Mouse (Mus musculus): ENCODE data around the gene Flt3.

Gene Flt3

DNA sequence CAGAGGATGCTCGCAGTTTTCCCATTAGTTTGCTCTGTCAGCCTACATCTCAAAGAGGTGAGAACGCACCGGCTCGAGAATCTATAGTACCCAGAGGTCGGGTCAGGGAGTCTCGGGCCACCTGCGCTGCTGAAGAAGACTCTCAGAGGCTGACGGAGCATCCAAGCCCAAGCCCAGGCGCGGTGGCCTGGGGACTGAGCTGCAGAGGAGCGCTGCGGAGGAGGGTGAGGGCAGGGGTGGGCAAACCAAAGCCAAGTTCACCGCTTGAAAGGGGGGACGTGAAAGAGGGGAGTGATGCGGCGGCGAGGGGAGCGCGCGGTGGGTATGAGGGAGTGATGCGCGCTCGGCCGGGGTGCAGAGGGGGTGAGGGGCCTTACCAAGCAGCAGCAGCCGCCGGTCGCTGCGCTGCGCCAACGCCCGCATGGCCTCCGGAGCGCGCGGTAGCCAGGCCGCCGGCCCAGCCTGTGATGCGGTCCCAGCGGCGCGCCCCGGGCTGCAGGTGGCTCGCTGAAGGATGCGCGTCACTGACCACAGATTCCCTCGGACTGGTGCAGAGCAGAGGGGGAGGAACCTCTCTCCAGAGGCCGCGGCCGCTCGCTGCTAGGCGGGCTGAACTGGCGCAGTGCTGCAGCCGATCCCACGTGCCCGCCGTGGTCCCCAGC is at the start of gene Flt3:
Gene Flt3, minus strand, starts transcription at position 647 of the 662 bp plus-strand sequence.
- peak; percentile 21 for DNase-seq (ENCODE audit: low read depth, low spot score)

DNA sequence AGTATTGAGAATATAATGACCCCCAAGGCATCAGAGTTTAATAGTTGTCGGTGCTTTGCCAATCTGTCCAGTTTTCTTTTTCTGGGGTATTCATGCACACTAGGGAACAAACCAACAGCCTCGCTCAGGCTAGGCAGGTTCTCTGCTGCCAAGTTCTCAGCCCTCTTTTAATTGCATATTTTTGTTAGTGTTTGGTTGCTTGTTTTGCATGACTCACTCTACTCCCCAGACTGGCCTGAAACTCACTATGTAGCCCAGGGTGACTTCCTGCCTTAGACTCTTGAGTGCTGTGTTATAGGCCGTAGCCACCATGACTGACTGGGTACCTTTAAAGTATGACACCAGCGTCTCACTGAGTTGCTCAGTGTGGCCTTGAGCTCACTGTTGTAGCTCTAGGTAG is 48.6 kb upstream of the Flt3 start:
- no peak for DNase-seq (ENCODE audit: low read depth, low spot score)

DNA sequence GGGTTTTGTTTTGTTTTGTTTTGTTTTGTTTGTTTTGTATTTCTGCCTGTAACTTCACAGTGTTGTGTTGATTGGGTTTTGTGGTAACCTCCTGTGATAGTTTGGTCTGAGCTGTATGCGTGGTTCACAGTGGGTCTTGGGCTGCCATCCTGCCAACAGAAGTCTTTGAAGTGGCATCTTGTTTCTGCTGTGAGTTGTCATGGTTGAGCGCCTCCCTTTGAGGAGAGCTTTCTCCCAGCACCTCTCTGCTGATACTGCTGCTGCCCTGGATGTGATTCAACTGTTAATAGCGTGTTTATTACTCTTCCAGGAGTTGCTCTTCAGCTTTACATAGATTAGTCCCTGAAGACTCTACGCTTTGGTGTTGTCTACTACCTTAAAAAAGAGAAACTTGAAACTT is 48.2 kb upstream of the Flt3 start:
- DNase-seq (ENCODE audit: low read depth, low spot score), result no peak

DNA sequence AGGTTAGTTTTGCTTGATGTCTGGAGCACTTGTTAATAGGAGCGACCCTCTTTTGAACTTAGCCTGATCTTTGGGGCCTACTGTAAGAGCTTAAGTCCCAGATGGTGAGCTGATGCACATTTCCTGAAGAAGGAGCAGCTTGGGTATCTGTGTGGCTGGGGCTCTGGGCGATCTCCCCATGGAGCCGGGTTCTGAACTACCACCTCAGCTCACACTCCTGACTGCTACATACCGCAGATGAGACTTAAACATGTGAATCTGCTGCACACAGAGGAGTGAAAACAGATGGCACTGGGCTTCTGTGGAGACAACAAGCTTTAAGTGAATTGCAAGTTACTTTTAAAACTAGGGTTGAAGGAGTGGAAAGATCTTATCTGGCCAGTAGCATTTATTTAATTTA is 45.0 kb upstream of the Flt3 start:
- DNase-seq (ENCODE audit: low read depth, low spot score), result no peak

DNA sequence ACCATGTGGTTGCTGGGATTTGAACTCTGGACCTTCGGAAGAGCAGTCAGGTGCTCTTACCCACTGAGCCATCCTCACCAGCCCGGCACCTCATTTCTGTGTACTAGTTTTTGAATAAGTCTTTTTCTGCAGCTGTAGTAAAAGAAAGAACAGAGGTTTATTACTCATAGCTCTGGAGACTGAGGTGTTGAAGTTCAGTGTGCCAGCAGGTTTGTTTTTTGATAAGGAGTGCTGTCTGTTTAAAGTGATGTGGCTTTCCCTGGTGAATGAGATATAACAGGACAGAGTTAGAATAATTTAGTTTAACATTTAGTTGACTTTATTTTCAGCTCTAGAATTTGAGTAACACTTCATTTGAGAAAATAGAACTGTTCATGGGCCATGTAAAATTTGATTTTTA is 44.5 kb upstream of the Flt3 start:
- no peak for DNase-seq (ENCODE audit: low read depth, low spot score)

DNA sequence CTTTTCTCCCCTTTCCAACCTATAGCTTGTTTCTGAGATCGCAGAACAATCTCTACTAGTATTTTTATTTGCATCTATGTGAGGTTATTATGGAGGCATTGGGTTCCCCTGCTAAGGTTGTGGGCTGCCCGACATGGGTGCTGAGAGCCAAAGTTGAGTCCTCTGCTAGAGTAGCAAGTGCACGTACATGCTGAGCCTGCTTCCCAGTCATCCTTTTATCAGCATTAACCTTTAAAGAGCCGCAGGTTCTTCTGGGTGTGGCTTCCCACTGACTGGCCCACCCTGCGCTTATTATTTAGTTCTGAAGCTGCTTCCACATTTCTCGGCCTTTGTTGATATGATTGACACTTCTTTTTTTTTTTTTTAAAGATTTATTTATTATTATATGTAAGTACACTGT is 44.0 kb upstream of the Flt3 start:
- no peak for DNase-seq (ENCODE audit: low read depth, low spot score)

DNA sequence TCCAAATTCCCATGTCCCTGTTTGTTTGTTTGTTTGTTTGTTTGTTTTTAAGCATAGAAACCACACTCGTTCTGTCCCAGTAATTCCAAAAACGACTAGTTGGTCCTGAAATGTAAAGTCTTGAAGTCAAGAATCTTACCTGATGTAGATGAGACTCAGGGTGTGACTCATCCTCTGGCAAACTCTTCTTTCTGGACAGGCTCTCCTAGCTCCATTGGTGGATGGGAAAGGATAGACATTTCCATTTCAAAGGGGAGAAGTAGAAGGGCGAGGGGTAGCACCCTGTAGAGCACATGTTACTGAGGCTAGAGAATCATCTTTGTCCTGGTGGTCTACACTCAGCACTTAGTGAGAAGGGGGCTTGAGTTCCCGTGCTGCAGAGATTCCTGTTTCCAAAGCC is 42.5 kb upstream of the Flt3 start:
- no peak for DNase-seq (ENCODE audit: low read depth, low spot score)

DNA sequence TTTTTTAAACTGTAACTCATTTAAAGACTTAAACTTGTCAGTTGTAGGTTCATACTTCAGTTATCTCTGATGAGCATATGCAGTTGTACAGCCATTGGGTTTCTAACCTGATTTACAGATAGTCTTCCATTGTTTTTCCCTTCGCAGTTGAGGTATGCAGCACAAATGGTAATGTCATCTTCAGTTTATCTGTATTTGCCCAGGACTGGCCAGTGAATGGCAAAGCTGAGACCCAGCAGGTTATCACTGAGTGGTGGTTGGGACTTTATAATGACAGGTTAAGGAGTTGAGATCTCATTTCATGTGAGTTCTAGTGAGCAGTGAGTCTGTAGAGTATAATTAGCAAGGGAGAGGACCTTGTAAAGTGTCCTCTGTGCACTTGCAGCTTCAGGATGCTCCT is 41.7 kb upstream of the Flt3 start:
- no peak for DNase-seq (ENCODE audit: low read depth, low spot score)

DNA sequence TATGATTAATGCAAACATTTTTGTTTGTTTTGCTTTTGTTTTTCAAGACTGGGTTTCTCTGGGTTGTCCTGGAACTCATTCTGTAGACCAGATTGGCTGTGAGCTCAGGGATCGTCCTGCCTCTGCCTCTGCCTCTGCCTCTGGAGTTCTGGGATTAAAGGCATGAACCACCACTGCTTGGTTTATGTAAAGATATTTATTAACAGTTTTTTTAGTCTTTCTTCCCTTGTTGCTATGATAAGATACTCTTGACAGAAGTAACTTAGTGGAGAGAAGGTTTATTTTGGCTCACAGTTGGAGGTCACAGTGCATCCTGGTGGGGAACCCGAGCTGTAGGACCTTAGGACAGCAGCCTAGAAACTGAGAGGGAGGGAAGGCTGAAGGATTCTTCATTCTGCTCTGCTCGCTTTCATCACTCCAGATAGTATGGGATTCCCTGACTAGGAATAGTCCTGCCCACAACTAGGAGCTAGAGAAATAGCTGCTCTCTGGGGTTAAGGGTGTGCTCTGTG is 40.8 kb upstream of the Flt3 start:
- DNase-seq (ENCODE audit: low read depth, low spot score), result no peak

DNA sequence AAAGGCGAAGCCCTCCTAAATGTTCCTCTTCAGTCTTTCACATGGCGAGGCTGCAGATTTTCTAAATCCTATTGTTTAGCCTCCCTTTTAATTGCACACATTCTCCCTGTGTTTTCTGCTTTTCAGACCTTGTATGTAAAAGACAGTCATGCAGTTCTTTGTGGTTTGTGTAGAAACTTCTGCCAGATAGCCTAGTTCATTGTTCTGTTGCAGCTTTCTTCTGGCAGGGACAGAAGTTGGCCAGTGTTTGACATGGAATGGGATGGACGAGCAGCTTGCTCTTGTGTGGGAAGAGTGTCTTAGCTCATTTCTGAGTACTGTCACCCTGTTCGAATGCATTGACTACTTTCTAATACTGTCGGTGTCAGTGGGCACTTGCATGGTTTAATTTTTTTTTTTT is 36.2 kb upstream of the Flt3 start:
- DNase-seq (ENCODE audit: low read depth, low spot score), result no peak

DNA sequence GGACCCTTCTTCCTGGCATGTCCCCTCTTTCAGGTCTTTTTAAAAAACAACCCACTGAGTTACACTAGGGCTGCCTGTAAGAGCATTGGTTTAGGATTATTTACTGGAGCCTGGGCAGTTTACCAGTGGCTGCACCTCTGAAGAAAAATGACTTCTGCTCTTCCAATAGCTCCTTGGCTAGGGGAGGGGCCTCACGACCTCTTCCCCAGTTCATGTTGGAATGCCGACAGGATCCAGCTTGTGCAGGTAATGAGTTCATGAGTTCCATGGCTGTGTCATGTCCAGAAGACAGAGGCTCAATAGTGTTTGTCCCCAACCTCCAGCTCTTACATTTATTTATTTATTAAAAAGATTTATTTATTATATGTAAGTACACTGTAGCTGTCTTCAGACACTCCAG is 35.5 kb upstream of the Flt3 start:
- DNase-seq (ENCODE audit: low read depth, low spot score), result no peak

DNA sequence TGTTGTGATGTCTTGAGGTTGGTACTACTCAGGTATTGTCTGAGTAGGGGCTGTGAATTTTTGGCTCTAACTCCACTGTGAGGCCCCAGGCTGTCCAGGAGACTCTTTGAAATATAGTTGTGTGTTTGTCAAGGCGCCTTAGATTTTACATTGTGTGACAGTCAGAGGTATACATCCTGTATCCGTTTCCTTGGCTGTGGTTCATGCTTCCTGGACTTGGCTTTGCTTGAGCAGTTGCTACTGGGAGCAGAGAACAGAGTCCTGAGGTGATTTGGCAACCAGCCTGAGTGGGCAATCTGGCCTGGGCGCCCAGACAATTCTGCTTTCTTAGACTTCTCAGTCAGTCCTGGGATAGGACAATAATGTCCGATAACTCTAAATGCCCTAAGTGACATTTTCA is 34.9 kb upstream of the Flt3 start:
- no peak for DNase-seq (ENCODE audit: low read depth, low spot score)

DNA sequence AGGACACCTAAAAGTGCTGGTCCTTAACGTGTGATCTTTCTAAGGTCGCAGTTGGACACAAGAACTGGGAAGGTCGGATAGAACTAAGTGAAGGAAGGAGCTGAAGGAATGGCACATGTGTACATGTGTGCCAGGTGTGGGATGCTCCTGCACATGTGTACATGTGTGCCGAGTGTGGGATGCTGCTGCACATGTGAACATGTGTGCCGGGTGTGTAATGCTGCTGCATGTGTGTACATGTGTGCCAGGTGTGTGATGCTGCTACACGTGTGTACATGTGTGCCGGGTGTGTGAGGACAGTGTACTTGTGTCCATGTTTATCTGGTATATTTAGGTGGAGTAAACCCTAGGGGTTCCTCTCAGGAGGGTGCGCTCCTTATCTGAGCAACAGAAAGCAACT is 32.6 kb upstream of the Flt3 start:
- DNase-seq (ENCODE audit: low read depth, low spot score), result no peak

DNA sequence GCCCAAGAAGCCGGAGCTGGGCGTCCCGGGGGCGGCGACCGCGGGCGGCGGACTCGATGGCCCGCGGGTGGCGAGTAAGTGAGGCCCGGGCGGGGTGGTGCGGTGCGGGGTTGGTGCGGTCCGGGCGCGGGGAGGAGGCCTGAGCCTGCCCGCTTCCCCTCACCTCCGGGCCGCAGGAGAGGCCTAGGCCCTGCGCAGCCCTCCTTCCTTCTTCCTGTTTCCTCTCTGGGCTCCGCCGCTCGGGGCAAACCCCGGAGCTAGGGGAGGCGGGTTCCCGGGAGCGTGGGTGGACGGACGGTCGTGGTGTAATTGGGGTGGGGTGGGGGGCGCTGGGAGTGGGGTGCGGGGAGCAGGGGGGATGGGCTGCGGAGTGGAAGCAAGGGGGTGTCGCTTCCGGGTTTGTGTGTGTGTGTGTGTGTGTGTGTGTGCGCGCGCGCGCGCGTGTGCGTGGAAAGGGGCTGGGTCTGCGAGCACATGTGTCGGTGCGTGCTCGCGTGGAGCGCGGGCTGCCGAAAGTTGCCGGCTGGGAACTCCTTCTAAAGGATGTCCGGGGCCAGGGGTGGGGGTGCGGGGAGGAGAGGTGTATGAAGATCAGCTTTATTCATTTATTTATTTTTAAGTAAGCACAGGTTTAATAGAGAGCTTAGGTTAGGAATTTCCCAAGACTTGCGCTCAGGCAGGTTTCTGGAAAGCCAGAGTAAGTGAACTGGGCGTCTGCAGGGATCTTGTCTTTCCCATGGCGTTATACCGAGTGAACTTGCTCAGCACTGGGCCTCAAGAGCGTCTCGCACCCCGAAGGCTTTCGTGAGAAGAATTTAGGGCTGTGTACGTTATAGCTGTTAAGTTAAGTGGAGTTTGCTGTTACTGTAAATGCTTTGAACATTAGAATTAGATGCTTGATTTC is 30.9 kb upstream of the Flt3 start:
- peak; percentile 32 for DNase-seq (ENCODE audit: low read depth, low spot score)

DNA sequence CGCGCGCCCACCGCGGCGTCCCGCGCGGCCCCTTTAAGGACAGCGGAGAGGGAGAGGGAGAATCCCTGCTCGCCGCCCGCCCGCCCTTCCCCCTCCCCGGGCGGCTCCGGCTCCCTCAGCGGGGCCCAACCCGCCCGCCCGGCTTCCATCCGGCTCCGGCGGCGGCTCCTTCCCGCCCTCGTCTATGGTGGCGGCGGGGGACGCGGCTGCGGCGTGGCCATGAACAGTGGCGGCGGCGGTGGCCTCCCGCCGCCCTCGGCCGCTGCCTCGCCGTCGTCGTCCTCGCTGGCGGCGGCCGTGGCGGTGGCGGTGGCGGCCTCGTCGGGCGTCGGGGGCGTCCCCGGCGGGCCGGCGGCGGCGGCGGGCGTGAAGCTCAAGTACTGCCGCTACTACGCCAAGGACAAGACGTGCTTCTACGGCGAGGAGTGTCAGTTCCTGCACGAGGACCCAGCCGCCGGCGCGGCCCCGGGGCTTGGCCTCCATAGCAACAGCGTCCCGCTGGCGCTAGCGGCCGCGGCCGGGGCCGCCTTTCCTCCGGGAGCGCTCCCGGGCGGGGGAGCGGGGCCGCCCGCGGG is 30.2 kb upstream of the Flt3 start:
- peak; percentile 28 for DNase-seq (ENCODE audit: low read depth, low spot score)

DNA sequence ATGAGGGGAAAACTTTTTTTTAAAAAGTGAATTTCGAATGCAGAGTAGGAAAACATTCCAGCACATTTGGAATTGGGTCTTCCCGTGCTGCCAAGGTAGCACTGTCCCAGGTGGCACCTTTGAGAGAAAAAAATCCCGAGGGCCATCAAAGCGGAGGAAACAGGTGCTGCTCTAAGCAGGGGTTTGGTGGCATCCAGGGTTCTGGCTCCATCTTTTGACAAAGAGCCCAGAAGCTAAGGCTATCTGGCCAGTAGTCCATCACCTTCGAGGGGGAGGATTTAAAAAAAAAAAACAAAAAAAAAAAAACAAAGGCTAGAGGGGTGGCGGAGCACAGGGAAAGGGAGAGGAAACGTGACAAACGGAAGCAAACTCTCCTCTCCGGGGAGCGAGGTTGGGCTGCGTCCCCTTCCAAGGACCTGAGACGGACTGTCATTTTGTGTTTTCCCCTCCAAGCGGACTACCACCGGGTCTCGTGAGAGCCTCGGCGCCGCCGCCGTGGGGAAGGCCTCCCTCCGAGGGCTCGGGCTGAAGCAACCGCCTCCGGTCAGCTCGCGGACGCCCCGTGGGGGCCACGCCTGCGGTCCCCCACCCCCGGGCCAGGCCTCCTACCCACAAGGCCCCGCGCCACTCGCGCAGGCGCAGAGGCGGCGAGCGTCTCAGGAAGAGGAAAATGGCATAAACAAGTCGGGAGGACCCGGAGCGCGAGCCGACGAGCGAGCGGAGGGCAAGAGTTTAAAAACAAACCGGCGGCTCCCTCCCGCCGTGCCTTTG is 29.4 kb upstream of the Flt3 start, which contains the start of gene Pan3:
Gene Pan3, plus strand, starts transcription at position 627 of the 771 bp plus-strand sequence.
- peak; percentile 91 for DNase-seq (ENCODE audit: low read depth, low spot score)

DNA sequence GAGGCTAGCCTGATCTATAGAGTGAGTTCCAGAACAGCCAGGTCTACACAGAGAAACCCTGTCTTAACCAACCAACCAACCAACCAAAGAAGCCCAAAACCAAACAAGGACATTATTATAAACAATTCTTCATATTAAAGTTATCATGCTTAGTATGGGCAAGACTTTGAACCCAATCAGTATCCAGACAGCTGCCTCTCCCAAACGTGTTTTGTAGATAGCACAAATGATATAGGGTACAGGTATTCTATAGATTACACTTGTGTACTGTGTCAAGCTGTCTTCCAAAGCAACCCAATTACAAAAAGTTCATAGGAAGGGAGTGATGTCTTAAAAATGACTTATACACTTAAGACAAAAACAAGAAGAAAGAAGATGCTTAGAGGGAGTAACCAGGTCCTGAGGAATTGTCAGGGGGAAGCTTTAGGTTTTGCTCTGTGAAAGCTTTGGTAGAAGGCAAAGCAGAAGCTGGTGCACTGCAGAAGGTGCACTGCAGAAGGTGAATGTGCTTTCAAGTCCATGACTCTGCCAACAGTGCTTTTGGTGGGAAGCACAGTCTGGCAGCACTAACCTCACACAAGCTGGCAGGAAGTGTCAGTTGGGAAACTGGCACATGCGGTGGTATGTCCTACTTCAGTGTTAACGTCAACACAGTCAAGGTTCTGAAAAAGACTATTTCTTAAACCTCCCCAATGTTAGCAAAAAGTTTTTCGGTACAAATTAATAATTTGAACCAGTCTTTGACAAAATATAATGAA is 25.9 kb upstream of the Flt3 start:
- DNase-seq (ENCODE audit: low read depth, low spot score), result no peak

DNA sequence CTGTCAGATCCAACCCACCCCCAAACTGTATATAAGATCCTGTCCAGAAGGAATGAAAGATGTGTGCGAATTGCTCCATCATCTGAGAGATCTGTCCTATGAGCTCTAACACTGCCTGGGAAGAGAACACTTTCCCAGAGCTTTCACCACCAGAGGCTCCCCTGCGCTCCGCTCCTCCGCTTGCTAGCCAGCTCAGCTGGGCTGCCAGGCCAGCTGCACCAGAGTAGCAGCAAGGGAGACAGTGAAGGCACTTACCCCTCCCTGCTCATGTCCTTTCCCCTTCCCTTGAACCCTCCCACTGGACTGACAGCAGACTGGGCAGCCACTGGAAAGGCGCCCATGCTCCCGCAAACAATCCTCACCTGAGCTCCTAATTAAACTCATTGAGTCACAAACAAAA is 23.3 kb upstream of the Flt3 start:
- DNase-seq (ENCODE audit: low read depth, low spot score), result no peak

DNA sequence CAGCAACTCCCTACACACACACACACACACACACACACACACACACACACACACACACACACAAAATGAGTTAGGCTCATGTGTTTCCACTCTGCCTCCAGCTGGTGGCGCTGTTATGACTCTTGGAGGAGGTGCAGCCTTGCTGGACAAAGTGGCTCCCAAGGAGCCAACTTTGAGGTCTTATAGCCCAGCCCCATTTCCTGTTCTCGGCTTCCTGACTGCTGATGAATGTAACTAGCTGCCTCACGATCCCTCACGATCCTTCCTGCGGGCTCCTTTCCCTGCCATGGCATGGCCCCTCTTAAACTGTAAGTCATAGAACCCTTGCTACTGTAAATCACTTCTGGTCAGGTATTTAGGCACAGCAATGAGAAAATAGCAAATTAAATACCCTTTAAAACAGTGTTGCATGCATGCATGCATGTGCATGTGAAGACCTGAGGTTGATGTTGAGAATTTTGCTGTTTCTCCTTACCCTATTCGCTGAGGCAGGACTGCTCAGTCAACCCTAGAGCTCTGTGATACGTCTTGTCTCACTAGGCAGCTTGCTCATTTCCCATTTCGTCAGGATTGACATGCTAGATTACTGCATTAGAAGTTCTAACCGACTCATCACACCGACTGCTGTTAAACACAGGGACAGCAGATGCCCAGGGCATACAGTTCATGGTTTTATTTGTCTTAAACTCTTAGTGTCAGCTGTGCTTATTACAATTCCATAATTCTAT is 18.3 kb upstream of the Flt3 start:
- DNase-seq (ENCODE audit: low read depth, low spot score), result peak; percentile 30

DNA sequence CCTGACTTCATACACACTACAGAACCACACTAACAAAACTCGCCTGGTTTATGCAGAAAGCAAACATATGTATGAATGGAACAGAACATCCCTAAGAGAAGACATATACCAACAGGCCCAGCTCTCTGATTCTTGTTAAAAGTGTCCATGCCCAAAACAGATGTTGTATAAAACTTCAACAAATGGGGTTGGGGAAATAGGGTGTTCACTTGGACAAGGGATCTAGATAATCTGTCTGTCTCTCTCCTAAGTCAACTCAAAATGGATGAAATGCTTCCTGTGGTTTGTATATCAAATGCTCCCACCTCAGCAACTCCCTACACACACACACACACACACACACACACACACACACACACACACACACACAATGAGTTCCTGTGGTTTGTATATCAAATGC is 17.7 kb upstream of the Flt3 start:
- no peak for DNase-seq (ENCODE audit: low read depth, low spot score)
